Mouse (Mus musculus): ENCODE results near the gene Tcf3. TPM values are rescaled to one million over a fixed set of nuclear protein-coding genes. Genes with fewer than 3 reads are reported as not detected.

Gene Tcf3
- polyA plus RNA-seq, 1 experiment from 2014 or later = 34.5 TPM

DNA sequence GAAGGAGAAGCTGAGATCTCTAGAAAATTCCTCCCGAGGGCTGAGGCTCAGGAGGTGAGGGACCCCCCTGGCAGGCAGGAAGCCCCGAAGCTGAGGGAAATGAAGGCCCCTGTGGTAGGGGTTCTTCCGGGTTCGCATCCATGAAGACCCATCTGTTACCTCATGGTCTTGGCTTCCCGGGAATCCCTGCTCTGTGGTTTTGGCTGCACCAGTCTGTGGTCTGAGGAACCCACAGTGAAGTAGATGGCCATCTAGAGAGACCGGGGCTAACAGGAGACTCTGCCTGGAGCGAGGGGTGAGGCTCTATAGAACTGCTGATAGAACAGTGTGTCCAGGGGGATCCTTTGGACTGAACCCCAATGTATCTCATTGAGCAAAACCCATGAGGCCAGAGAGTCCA lies 27.9 kb upstream of the Tcf3 start:
- WGBS = 69% methylated on average over 7 of the region's 7 CpGs

DNA sequence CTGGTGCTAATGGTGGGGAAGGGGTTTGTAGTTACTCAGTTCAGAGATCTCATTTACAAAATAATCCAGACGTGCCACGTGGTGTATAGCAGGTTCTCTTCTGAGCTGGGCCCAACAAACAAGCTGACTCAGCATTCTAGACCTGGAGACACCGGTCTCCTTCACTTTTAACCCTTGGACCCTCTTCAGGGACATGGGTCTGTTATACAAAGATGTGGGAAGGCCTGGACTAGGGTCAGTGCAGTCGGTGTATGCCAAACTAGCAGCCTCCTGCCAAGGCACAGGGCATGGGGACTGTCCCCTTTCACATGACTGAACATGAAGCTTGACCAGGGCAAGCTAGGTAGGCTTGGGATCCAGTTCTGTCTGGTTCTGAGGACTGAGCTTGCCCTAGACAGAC lies 26.9 kb upstream of the Tcf3 start:
- Histone ChIP-seq H3K27ac (ENCODE audit: low read depth, low read length) (no peak overlapping the region), H3K9ac (ENCODE audit: low read depth, low read length) (no peak overlapping the region), H3K9me3 (ENCODE audit: control insufficient read depth) (no peaks in the 10 kb centered on the region), H3K4me3 (ENCODE audit: low read depth, low read length) (no peak overlapping the region), H3K4me1 (replicated peaks; ENCODE audit: control insufficient read depth, insufficient read depth, low read length) (no peaks in the 10 kb centered on the region), H3K4me2 (replicated peaks; ENCODE audit: low read depth) (no peak overlapping the region), H3K27me3 (replicated peaks; ENCODE audit: control insufficient read depth, insufficient read depth, low read length) (peaks cover 14% of the 10 kb centered on the region), H3K36me3 (ENCODE audit: control insufficient read depth, insufficient read depth) (no peaks in the 10 kb centered on the region)
- ATAC-seq = no peak
- 58% methylated on average over 4 of the region's 4 CpGs for WGBS
- TF ChIP-seq CTCF (IDR thresholded peaks at IDR 0.05; ENCODE audit: low read depth) = no peak

More for the DNA sequence above, 27.9 kb upstream of the Tcf3 start:
- Histone ChIP-seq H3K27me3 (replicated peaks; ENCODE audit: control insufficient read depth, insufficient read depth, low read length) (peaks cover 15% of the 10 kb centered on the region), H3K4me1 (replicated peaks; ENCODE audit: control insufficient read depth, insufficient read depth, low read length) (no peaks in the 10 kb centered on the region), H3K27ac (ENCODE audit: low read depth, low read length) (no peak overlapping the region), H3K4me2 (replicated peaks; ENCODE audit: low read depth) (no peak overlapping the region), H3K9me3 (ENCODE audit: control insufficient read depth) (no peaks in the 10 kb centered on the region), H3K36me3 (ENCODE audit: control insufficient read depth, insufficient read depth) (no peaks in the 10 kb centered on the region), H3K4me3 (ENCODE audit: low read depth, low read length) (no peak overlapping the region), H3K9ac (ENCODE audit: low read depth, low read length) (no peak overlapping the region)
- ATAC-seq = no peak
- TF ChIP-seq CTCF (IDR thresholded peaks at IDR 0.05; ENCODE audit: low read depth) = no peak

DNA sequence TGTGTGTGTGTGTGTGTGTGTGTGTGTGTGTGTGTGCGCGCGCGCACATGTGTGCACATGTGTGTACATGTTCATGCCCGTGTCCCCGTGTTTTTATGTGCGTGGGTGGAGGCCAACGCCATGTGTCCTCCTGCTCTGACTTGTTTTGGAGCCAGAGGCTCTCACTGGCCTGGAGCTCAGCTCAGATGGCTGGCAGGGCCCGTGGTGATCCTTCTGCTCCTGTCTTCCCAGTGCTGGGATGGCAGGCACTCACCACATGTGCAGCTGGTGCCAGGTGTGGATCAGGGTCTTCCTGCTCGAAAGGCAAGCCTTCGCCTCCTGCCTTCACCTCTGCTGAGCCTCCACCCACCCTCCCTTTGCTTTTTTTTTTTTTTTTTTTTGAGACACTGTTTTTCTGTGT lies 26.2 kb upstream of the Tcf3 start:
- Histone ChIP-seq H3K9ac (ENCODE audit: low read depth, low read length) (no peak overlapping the region), H3K4me1 (replicated peaks; ENCODE audit: control insufficient read depth, insufficient read depth, low read length) (no peaks in the 10 kb centered on the region), H3K9me3 (ENCODE audit: control insufficient read depth) (no peaks in the 10 kb centered on the region), H3K4me3 (ENCODE audit: low read depth, low read length) (no peak overlapping the region), H3K36me3 (ENCODE audit: control insufficient read depth, insufficient read depth) (no peaks in the 10 kb centered on the region), H3K4me2 (replicated peaks; ENCODE audit: low read depth) (no peak overlapping the region), H3K27me3 (replicated peaks; ENCODE audit: control insufficient read depth, insufficient read depth, low read length) (peaks cover 11% of the 10 kb centered on the region), H3K27ac (ENCODE audit: low read depth, low read length) (no peak overlapping the region)
- no peak for TF ChIP-seq CTCF (IDR thresholded peaks at IDR 0.05; ENCODE audit: low read depth)
- WGBS = 88% methylated on average over 11 of the region's 11 CpGs
- no peak for ATAC-seq

DNA sequence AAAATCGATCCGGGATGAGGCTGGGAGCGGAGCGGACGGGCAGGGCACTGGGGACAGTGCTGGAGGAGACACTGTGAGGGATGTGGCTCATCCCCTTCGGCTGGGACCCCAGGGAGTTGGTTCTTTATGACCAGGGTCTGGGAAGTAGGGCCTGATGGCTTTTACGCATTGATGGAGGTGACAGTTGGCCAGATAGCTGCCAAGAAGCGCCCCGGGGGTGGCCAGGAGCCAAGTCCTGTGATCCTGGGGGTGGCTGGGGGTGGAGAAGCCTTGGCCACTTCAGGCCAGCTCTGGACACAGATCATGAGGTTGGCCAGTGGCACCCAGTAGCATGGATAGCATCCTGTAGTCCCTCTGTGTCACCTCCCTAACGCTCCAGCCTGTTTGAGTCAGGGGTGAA lies 25.8 kb upstream of the Tcf3 start:
- no peak for TF ChIP-seq CTCF (IDR thresholded peaks at IDR 0.05; ENCODE audit: low read depth)
- H3K9me3 ChIP-seq (ENCODE audit: control insufficient read depth) = no peaks in the 10 kb centered on the region
- H3K4me2 ChIP-seq (replicated peaks; ENCODE audit: low read depth) = no peak overlapping the region
- no peak overlapping the region for H3K9ac ChIP-seq (ENCODE audit: low read depth, low read length)
- H3K36me3 ChIP-seq (ENCODE audit: control insufficient read depth, insufficient read depth) = no peaks in the 10 kb centered on the region
- no peak for ATAC-seq
- H3K4me3 ChIP-seq (ENCODE audit: low read depth, low read length) = no peak overlapping the region
- no peaks in the 10 kb centered on the region for H3K4me1 ChIP-seq (replicated peaks; ENCODE audit: control insufficient read depth, insufficient read depth, low read length)
- WGBS = 78% methylated on average over 10 of the region's 10 CpGs
- no peak overlapping the region for H3K27ac ChIP-seq (ENCODE audit: low read depth, low read length)
- peaks cover 11% of the 10 kb centered on the region for H3K27me3 ChIP-seq (replicated peaks; ENCODE audit: control insufficient read depth, insufficient read depth, low read length)

DNA sequence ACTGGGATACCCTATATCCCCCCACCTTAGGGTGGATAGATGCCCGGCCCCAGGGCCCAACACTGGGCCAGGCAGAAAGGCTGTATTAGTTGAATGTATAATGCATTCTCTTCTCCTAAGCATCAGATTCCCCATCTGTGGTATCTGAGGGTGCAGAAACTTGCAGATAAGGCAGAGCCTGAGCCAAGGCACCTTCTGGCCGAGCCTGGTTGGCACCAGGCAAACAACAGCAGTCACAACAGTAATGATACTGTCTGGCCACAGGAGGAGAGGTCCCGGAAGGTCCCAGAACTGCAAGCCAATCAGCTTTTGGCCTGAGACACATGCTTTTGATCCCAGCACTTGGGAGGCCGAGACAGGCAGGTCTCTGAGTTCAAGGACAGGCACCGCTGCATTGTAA lies 22.2 kb upstream of the Tcf3 start:
- WGBS = 76% methylated on average over 5 of the region's 5 CpGs
- no peak for ATAC-seq
- H3K4me3 ChIP-seq (ENCODE audit: low read depth, low read length) = no peak overlapping the region
- H3K4me2 ChIP-seq (replicated peaks; ENCODE audit: low read depth) = no peak overlapping the region
- no peaks in the 10 kb centered on the region for H3K9me3 ChIP-seq (ENCODE audit: control insufficient read depth)
- no peaks in the 10 kb centered on the region; the same call in 1 of the 2 replicates for H3K27me3 ChIP-seq (replicated peaks; ENCODE audit: control insufficient read depth, insufficient read depth, low read length)
- no peaks in the 10 kb centered on the region for H3K36me3 ChIP-seq (ENCODE audit: control insufficient read depth, insufficient read depth)
- H3K27ac ChIP-seq (ENCODE audit: low read depth, low read length) = no peak overlapping the region
- H3K4me1 ChIP-seq (replicated peaks; ENCODE audit: control insufficient read depth, insufficient read depth, low read length) = no peaks in the 10 kb centered on the region
- TF ChIP-seq CTCF (IDR thresholded peaks at IDR 0.05; ENCODE audit: low read depth) = no peak
- no peak overlapping the region for H3K9ac ChIP-seq (ENCODE audit: low read depth, low read length)

DNA sequence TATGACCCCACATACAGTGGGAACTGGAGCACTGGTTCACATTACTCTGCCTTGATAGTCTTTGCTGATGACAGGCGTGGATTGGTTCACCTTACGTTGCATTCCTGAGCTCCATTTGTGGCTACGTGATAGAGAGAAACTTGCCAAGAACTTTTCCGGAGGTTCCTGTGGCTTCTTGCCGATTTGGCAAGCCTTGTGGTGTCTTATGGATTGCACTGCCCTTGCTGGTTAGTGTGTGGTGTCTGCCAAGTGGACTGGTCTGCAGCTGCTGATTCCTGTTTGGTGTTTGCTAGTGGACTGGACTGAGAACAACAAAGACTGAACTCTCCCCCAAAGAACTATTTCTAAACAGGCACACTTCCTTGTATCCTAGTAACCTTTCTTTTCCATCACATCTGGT lies 21.3 kb upstream of the Tcf3 start:
- H3K4me1 ChIP-seq (replicated peaks; ENCODE audit: control insufficient read depth, insufficient read depth, low read length) = no peaks in the 10 kb centered on the region
- H3K9ac ChIP-seq (ENCODE audit: low read depth, low read length) = no peak overlapping the region
- no peak for ATAC-seq
- H3K9me3 ChIP-seq (ENCODE audit: control insufficient read depth) = no peaks in the 10 kb centered on the region
- no peak overlapping the region for H3K27ac ChIP-seq (ENCODE audit: low read depth, low read length)
- H3K36me3 ChIP-seq (ENCODE audit: control insufficient read depth, insufficient read depth) = no peaks in the 10 kb centered on the region
- 84% methylated on average over 5 of the region's 5 CpGs for WGBS
- TF ChIP-seq CTCF (IDR thresholded peaks at IDR 0.05; ENCODE audit: low read depth) = no peak
- no peak overlapping the region for H3K4me3 ChIP-seq (ENCODE audit: low read depth, low read length)
- H3K4me2 ChIP-seq (replicated peaks; ENCODE audit: low read depth) = no peak overlapping the region
- no peaks in the 10 kb centered on the region for H3K27me3 ChIP-seq (replicated peaks; ENCODE audit: control insufficient read depth, insufficient read depth, low read length)

DNA sequence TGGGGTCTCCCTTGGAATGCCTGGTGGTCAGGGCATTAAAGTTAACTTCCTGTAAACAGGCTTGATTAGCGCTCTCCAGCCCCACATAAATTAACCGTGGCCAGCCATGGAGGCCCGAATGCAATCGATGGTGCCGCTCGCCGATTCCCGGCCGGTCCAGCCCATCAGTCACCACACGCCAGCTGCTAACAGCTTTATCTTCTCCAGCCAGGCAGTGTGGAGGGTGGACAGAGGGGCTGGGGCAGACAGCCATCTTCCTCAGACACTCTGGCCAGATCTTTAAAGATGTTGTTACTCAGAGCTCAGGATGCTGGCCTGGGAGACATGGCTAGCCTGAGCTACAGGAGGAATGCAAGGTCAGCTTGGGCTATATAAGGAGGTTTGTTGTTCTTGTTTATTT lies 20.2 kb upstream of the Tcf3 start:
- Histone ChIP-seq H3K27ac (ENCODE audit: low read depth, low read length) (no peak overlapping the region), H3K4me2 (replicated peaks; ENCODE audit: low read depth) (no peak overlapping the region), H3K9me3 (ENCODE audit: control insufficient read depth) (no peaks in the 10 kb centered on the region), H3K9ac (ENCODE audit: low read depth, low read length) (no peak overlapping the region), H3K4me3 (ENCODE audit: low read depth, low read length) (no peak overlapping the region), H3K36me3 (ENCODE audit: control insufficient read depth, insufficient read depth) (no peaks in the 10 kb centered on the region), H3K27me3 (replicated peaks; ENCODE audit: control insufficient read depth, insufficient read depth, low read length) (no peaks in the 10 kb centered on the region), H3K4me1 (replicated peaks; ENCODE audit: control insufficient read depth, insufficient read depth, low read length) (no peaks in the 10 kb centered on the region)
- WGBS = 63% methylated on average over 10 of the region's 10 CpGs
- ATAC-seq = no peak
- TF ChIP-seq CTCF (IDR thresholded peaks at IDR 0.05; ENCODE audit: low read depth) = no peak

Measured in intestine, postnatal 0 days (tissue).